Mouse (Mus musculus) brain, embryonic 14.5 days (tissue): ENCODE results near the gene Ddx24.

ENCODE experiments used
- CTCF ChIP-seq: fragments of 200-500 bp; IDR thresholded peaks from 2 replicates; pipeline ENCODE4 v1.5.1; 2012; ENCODE audit warnings: inconsistent platforms, mild to moderate bottlenecking, moderate library complexity, borderline replicate concordance; ENCODE audit not compliant: insufficient read depth, insufficient read length; ENCODE audit errors: extremely low read depth
- POLR2A ChIP-seq: fragments of 200-500 bp; IDR thresholded peaks from 2 replicates; pipeline ENCODE4 v1.6.1; 2012; ENCODE audit warnings: mild to moderate bottlenecking, inconsistent platforms, borderline replicate concordance; ENCODE audit not compliant: poor library complexity, insufficient read depth, insufficient read length, severe bottlenecking; ENCODE audit errors: extremely low read depth

DNA sequence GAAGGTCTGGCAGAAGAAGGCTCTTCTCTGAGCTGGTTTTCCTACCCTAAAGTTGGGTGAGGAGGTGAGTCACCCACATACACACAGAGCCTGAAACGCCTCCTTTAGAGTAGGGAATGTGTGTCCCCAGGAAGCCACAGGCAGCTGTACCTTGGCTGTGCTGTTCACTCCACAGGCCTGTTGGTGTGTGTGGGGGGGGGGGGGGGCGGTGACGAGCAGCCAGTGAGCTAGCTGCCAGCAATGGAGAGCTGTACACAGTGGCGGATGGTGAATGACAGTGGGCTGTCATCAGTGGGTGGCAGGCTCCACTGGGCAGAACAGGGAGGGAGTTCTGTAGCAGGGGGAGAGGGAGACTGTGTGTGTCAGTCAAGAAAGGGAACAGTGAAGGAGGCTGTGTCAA, 48.9 kb downstream of the Ddx24 start:
- TF ChIP-seq CTCF (no peak), POLR2A (no peak)
